Mouse (Mus musculus) adrenal gland, postnatal 36 days (tissue): Measurements from ENCODE around the gene Rasl2-9. TPM values are rescaled to one million over a fixed set of nuclear protein-coding genes. Genes with fewer than 3 reads are reported as not detected.
"Not testable (repeated sequence)": the region's sequence is repeated elsewhere in the genome, so short reads cannot be mapped to it uniquely, and the experiment has no call there.

ENCODE experiments used
- DNase-seq, 2 experiments: peaks; one replicate each; pipeline ENCODE4 v3.0.0; 2021; ENCODE audit warnings: mixed read lengths in 1 of 2
- microRNA-seq: library from miRNA; unstranded; fragments of <30 nt; microRNA quantifications from one replicate; pipeline ENCODE4 v1.2.0, GENCODE M21; 2021
- total RNA-seq, 2 experiments: library from RNA; stranded (reverse); gene quantifications; 2 replicates each; pipeline ENCODE4 v1.2.3; 2021

Rasl2-9 gene
- total RNA-seq, 2 experiments from 2014 or later, result 1.3 to 1.4 TPM

GRCm38 (mm10) chr7:5080815-5081214 lies 44.9 kb downstream of the Rasl2-9 start:
- DNase-seq, result no peak

- DNase-seq, result peak; percentile 98 to 99
Measured at GRCm38 (mm10) chr7:5080010-5080751, 45.6 kb downstream of the Rasl2-9 start, which contains the start of gene Epn1. TSS of gene Epn1 (plus strand) at chr7:5080235.

- not testable (repeated sequence) for DNase-seq
Measured at GRCm38 (mm10) chr7:5079365-5080009, 46.3 kb downstream of the Rasl2-9 start.

GRCm38 (mm10) chr7:5076931-5077330 lies 48.8 kb downstream of the Rasl2-9 start:
- DNase-seq, result no peak

DNA sequence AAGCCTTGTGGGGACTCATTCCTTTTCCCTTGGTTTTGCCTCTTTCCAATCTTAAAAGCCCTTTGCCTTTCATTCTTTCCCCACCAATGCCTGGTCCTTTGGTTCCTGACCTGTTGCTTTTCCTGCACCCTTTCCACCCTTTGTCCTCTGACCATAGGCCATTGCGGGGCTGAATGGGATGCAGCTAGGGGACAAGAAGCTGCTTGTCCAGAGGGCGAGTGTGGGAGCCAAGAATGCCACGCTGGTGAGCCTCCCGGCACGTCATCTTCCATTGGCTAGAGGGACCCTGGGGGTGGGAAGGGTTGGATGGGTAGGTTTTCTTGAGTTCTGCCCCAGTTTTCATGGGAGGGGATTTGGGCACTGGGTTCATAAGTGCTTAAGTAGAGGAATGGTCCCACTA lies 50.8 kb downstream of the Rasl2-9 start:
- DNase-seq, result no peak

Small RNA genes within 50 kb of the gene (microRNA-seq; reads per million reads assigned to microRNA genes)
- not detected for gene Gm26217

Other genes with a start within 250 kb of the Rasl2-9 start
- 10 to 100 TPM; 23.5 to 47.3 TPM for gene Isoc2a, start 248.8 kb downstream of the Rasl2-9 start, total RNA-seq
- not detected for gene Gm36210, start 219.4 kb downstream of the Rasl2-9 start, total RNA-seq
- 10 to 100 TPM; 13.7 to 15.5 TPM for gene Zfp628, start 210.7 kb downstream of the Rasl2-9 start, total RNA-seq
- gene Nat14, start 203.9 kb downstream of the Rasl2-9 start, total RNA-seq, result 10 to 100 TPM in 1 of 2 experiments, 1 to 10 TPM in 1; 7.1 to 11.5 TPM
- 1 to 10 TPM; 1.7 to 2.7 TPM for gene Ssc5d, start 200.2 kb downstream of the Rasl2-9 start, total RNA-seq
- gene Sbk2, start 161.5 kb downstream of the Rasl2-9 start, total RNA-seq, result under 1 TPM; 0.36 to 0.89 TPM
- gene Sbk3, start 154.8 kb downstream of the Rasl2-9 start, total RNA-seq, result under 1 TPM; 0.23 to 0.50 TPM
- gene Zfp579, start 129.8 kb downstream of the Rasl2-9 start, total RNA-seq, result 10 to 100 TPM; 16.5 to 16.8 TPM
- gene Zfp524, start 111.5 kb downstream of the Rasl2-9 start, total RNA-seq, result 10 to 100 TPM in 1 of 2 experiments, 1 to 10 TPM in 1; 8.7 to 14.0 TPM
- gene Fiz1, start 111.3 kb downstream of the Rasl2-9 start, total RNA-seq, result 10 to 100 TPM; 23.5 to 31.5 TPM
- not detected for gene Gm44973, start 110.5 kb downstream of the Rasl2-9 start, total RNA-seq
- gene Zfp865, start 105.6 kb downstream of the Rasl2-9 start, total RNA-seq, result 10 to 100 TPM; 22.1 to 24.1 TPM
- gene Ccdc106, start 105.4 kb downstream of the Rasl2-9 start, total RNA-seq, result 1 to 10 TPM in 1 of 2 experiments, under 1 TPM in 1; 0.96 to 1.4 TPM
- not detected for gene 4632433K11Rik, start 91.8 kb downstream of the Rasl2-9 start, total RNA-seq
- gene Zfp784, start 87.5 kb downstream of the Rasl2-9 start, total RNA-seq, result 1 to 10 TPM; 3.8 to 4.5 TPM
- gene Zfp580, start 74.4 kb downstream of the Rasl2-9 start, total RNA-seq, result 1 to 10 TPM; 6.4 to 9.3 TPM
- gene U2af2, start 63.8 kb downstream of the Rasl2-9 start, total RNA-seq, result 100 to 1,000 TPM; 143 to 180 TPM
- 100 to 1,000 TPM; 146 to 155 TPM for gene Epn1, start 45.7 kb downstream of the Rasl2-9 start, total RNA-seq
- gene Rfpl4, start 9.0 kb downstream of the Rasl2-9 start, total RNA-seq, result under 1 TPM in 1 of 2 experiments, not detected in 1; 0.56 TPM
- gene Vmn1r55, start 23.7 kb upstream of the Rasl2-9 start, total RNA-seq, result not detected
- not detected for gene Vmn1r56, start 70.8 kb upstream of the Rasl2-9 start, total RNA-seq
- gene Vmn1r57, start 92.5 kb upstream of the Rasl2-9 start, total RNA-seq, result not detected
- not detected for gene Gm5065, start 224.6 kb upstream of the Rasl2-9 start, total RNA-seq
- gene Nlrp2, start 225.1 kb upstream of the Rasl2-9 start, total RNA-seq, result not detected